Mouse (Mus musculus) forebrain, embryonic 13.5 days (tissue): ENCODE data around the gene Rxfp3. TPM values are rescaled to one million over a fixed set of nuclear protein-coding genes. Genes with fewer than 3 reads are reported as not detected.
"Not testable (repeated sequence)": the region's sequence is repeated elsewhere in the genome, so short reads cannot be mapped to it uniquely, and the experiment has no call there.

ENCODE experiments used
- ATAC-seq: fragments of 200-750 bp; cut with Nextera tagmentation; 2 replicates; pipeline ENCODE4 v1.8.0; 2017
- H3K27ac ChIP-seq: fragments of 300-500 bp; sonication (generic); 2 replicates; pipeline ENCODE4 v1.5.1; 2015; ENCODE audit warnings: inconsistent platforms, mild to moderate bottlenecking, moderate library complexity
- H3K27me3 ChIP-seq: fragments of 300-500 bp; sonication (generic); 2 replicates; pipeline ENCODE4 v1.6.1; 2015; ENCODE audit warnings: mild to moderate bottlenecking, inconsistent platforms
- H3K36me3 ChIP-seq: fragments of 300-500 bp; sonication (generic); 2 replicates; pipeline ENCODE4 v1.6.1; 2015; ENCODE audit warnings: mild to moderate bottlenecking, inconsistent platforms; ENCODE audit not compliant: poor library complexity, severe bottlenecking
- H3K4me1 ChIP-seq: fragments of 300-500 bp; sonication (generic); 2 replicates; pipeline ENCODE4 v1.6.1; 2015; ENCODE audit warnings: inconsistent platforms
- H3K4me2 ChIP-seq: fragments of 300-500 bp; sonication (generic); 2 replicates; pipeline ENCODE4 v1.6.1; 2015; ENCODE audit warnings: inconsistent platforms, mild to moderate bottlenecking, moderate library complexity
- H3K4me3 ChIP-seq: fragments of 300-500 bp; sonication (generic); 2 replicates; pipeline ENCODE4 v1.5.1; 2015; ENCODE audit warnings: mild to moderate bottlenecking, inconsistent platforms
- H3K9ac ChIP-seq: fragments of 300-500 bp; sonication (generic); 2 replicates; pipeline ENCODE4 v1.6.1; 2015; ENCODE audit warnings: mild to moderate bottlenecking, inconsistent platforms
- H3K9me3 ChIP-seq: fragments of 300-500 bp; sonication (generic); replicated peaks from 2 replicates; pipeline ENCODE4 v1.6.1; 2016; ENCODE audit warnings: inconsistent platforms
- WGBS: fragments of 180-500 bp; shearing (Covaris S2); methylation state at CpG from one replicate; pipeline ENCODE4 v1.1.7; 2015; 5-methylcytosine and 5-hydroxymethylcytosine counted together
- polyA plus RNA-seq: library from polyadenylated mRNA; unstranded; fragments of >200 nt; fragmentation: Nextera tagmentation; extraction: Ambion mirVana; gene quantifications from 2 replicates; pipeline ENCODE4 v1.2.1, GENCODE M21; 2015

Rxfp3 gene
- polyA plus RNA-seq, 1 experiment from 2014 or later = 0.96 TPM

GRCm38 (mm10) chr15:11026801-11027561 is 10.8 kb downstream of the Rxfp3 start:
- WGBS = 79% methylated on average over 4 of the region's 4 CpGs
- no peaks in the 10 kb centered on the region for H3K27me3 ChIP-seq
- ATAC-seq = no peak
- H3K4me3 ChIP-seq = no peak overlapping the region
- no peaks in the 10 kb centered on the region for H3K9me3 ChIP-seq
- no peak overlapping the region for H3K27ac ChIP-seq
- no peak overlapping the region for H3K4me2 ChIP-seq
- no peaks in the 10 kb centered on the region for H3K4me1 ChIP-seq
- no peaks in the 10 kb centered on the region for H3K36me3 ChIP-seq
- H3K9ac ChIP-seq = no peak overlapping the region

GRCm38 (mm10) chr15:11014931-11015330 is 22.9 kb downstream of the Rxfp3 start:
- ATAC-seq = no peak
- no peak overlapping the region for H3K4me2 ChIP-seq
- WGBS = 43% methylated on average over 2 of the region's 2 CpGs
- H3K27me3 ChIP-seq = no peaks in the 10 kb centered on the region
- no peaks in the 10 kb centered on the region for H3K4me1 ChIP-seq
- H3K9ac ChIP-seq = no peak overlapping the region
- H3K36me3 ChIP-seq = no peaks in the 10 kb centered on the region
- no peak overlapping the region for H3K27ac ChIP-seq
- no peaks in the 10 kb centered on the region for H3K9me3 ChIP-seq
- no peak overlapping the region for H3K4me3 ChIP-seq

- no peak overlapping the region for H3K27ac ChIP-seq
- 94% methylated on average over 11 of the region's 11 CpGs for WGBS
- no peaks in the 10 kb centered on the region for H3K36me3 ChIP-seq
- no peaks in the 10 kb centered on the region for H3K4me1 ChIP-seq
- no peak overlapping the region for H3K4me2 ChIP-seq
- H3K9ac ChIP-seq = no peak overlapping the region
- no peak for ATAC-seq
- H3K27me3 ChIP-seq = no peaks in the 10 kb centered on the region
- no peaks in the 10 kb centered on the region for H3K9me3 ChIP-seq
- no peak overlapping the region for H3K4me3 ChIP-seq
Observed at GRCm38 (mm10) chr15:11010976-11011548, 26.7 kb downstream of the Rxfp3 start.

DNA sequence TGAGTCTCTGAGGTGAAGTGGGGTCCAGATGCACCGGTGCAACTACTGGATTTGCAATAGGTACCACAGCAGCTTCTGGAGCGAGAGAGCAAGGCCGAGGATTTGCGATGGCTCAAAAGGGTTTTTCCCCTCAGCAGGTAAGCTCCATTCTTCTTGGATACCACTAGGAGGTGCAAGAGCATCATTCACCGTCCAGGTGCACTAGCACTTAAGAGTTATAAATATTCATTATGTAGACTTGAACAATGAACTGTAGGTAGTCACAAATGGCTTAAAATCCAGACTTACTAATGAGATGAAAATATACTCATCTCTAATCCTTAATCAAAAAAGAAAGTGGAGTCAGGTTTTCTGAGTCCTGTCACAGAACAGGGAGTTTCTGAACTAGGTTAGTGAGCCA is 29.0 kb downstream of the Rxfp3 start:
- WGBS = 22% methylated on average over 5 of the region's 5 CpGs
- Histone ChIP-seq H3K4me3 (no peak overlapping the region), H3K9ac (no peak overlapping the region), H3K4me2 (no peak overlapping the region), H3K4me1 (no peaks in the 10 kb centered on the region), H3K27ac (no peak overlapping the region), H3K36me3 (no peaks in the 10 kb centered on the region), H3K9me3 (no peaks in the 10 kb centered on the region), H3K27me3 (no peaks in the 10 kb centered on the region)
- ATAC-seq = peak; percentile 45; the same call in 1 of the 2 replicates

DNA sequence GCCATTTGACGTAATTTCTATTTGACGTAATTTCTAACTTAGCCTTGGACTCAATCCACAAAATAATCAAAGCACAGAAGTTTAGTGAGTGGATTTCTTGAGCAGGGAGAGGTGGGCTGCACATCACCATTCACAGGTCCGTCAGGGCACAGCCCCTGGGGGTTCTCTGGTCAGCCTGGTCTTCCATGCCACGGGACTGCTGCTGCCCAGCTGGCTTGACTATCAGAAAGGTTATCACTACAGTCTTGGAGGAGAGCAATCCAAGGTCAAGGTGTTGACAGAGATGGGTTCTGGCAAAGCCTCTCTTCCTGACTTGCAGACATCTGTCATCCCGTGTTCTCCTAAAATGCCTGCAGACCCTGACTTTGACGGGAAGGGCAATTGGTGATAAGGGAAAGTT is 33.1 kb downstream of the Rxfp3 start:
- H3K9ac ChIP-seq = no peak overlapping the region
- no peaks in the 10 kb centered on the region for H3K27me3 ChIP-seq
- H3K4me3 ChIP-seq = no peak overlapping the region
- whole genome bisulfite sequencing = 87% methylated on average over 6 of the region's 6 CpGs
- H3K4me2 ChIP-seq = no peak overlapping the region
- ATAC-seq = no peak
- no peaks in the 10 kb centered on the region for H3K4me1 ChIP-seq
- no peaks in the 10 kb centered on the region for H3K36me3 ChIP-seq
- no peak overlapping the region for H3K27ac ChIP-seq
- H3K9me3 ChIP-seq = no peaks in the 10 kb centered on the region

GRCm38 (mm10) chr15:11003791-11004190 is 34.0 kb downstream of the Rxfp3 start:
- Histone ChIP-seq H3K36me3 (no peaks in the 10 kb centered on the region), H3K4me3 (no peak overlapping the region), H3K27ac (no peak overlapping the region), H3K4me2 (no peak overlapping the region), H3K9ac (no peak overlapping the region), H3K27me3 (no peaks in the 10 kb centered on the region), H3K9me3 (no peaks in the 10 kb centered on the region), H3K4me1 (no peaks in the 10 kb centered on the region)
- 87% methylated on average over 4 of the region's 4 CpGs for WGBS
- no peak for ATAC-seq

DNA sequence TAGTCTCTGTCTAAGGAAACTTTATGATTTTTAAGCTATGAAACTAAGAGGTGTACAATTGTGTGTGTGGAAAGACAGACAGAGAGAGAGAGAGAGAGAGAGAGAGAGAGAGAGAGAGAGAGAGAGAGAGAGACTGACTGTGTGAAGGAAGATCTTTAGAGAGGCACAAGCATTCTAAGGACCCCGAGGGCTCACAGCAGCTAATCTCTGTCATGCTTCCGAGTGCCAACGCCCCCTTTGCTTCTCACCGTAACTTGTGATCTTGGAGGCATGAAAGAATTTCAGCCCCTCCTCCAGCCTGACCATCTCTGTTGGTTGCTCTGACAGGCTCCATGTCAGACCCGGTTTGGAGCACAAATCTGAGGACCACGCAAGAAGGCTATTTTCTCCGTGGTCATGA is 37.4 kb downstream of the Rxfp3 start, which contains the start of gene Slc45a2:
TSS of gene Slc45a2 (plus strand) at position 301 of the 400 bp plus-strand sequence.
- H3K36me3 ChIP-seq = no peaks in the 10 kb centered on the region
- ATAC-seq = no peak
- no peaks in the 10 kb centered on the region for H3K9me3 ChIP-seq
- H3K9ac ChIP-seq = no peak within 1 kb of the TSS
- 59% methylated on average over 7 of the region's 7 CpGs for WGBS
- no peaks in the 10 kb centered on the region for H3K4me1 ChIP-seq
- no peak within 1 kb of the TSS for H3K4me2 ChIP-seq
- no peak within 1 kb of the TSS for H3K4me3 ChIP-seq
- H3K27me3 ChIP-seq = no peaks in the 10 kb centered on the region
- H3K27ac ChIP-seq = no peak within 1 kb of the TSS

GRCm38 (mm10) chr15:10999832-11000231 is 38.0 kb downstream of the Rxfp3 start:
- Histone ChIP-seq H3K27ac (no peak overlapping the region), H3K9me3 (no peaks in the 10 kb centered on the region), H3K9ac (no peak overlapping the region), H3K4me2 (no peak overlapping the region), H3K4me3 (no peak overlapping the region), H3K36me3 (no peaks in the 10 kb centered on the region), H3K27me3 (no peaks in the 10 kb centered on the region), H3K4me1 (no peaks in the 10 kb centered on the region)
- 54% methylated on average over 5 of the region's 5 CpGs for WGBS
- ATAC-seq = peak; percentile 53; the same call in 1 of the 2 replicates

- Histone ChIP-seq H3K9me3 (no peaks in the 10 kb centered on the region), H3K9ac (no peak overlapping the region), H3K27ac (no peak overlapping the region), H3K4me3 (no peak overlapping the region), H3K4me1 (no peaks in the 10 kb centered on the region), H3K27me3 (no peaks in the 10 kb centered on the region), H3K4me2 (no peak overlapping the region), H3K36me3 (no peaks in the 10 kb centered on the region)
- WGBS = 95% methylated on average over 1 of the region's 1 CpGs
- ATAC-seq = no peak
Observed at GRCm38 (mm10) chr15:10991566-10991965, 46.2 kb downstream of the Rxfp3 start.

- Histone ChIP-seq H3K36me3 (no peaks in the 10 kb centered on the region), H3K4me3 (no peak overlapping the region), H3K27me3 (no peaks in the 10 kb centered on the region), H3K4me1 (no peaks in the 10 kb centered on the region), H3K27ac (no peak overlapping the region), H3K4me2 (no peak overlapping the region), H3K9ac (no peak overlapping the region), H3K9me3 (no peaks in the 10 kb centered on the region)
- 54% methylated on average over 2 of the region's 2 CpGs for WGBS
- no peak for ATAC-seq
Observed at GRCm38 (mm10) chr15:10990411-10990810, 47.4 kb downstream of the Rxfp3 start.

- not testable (repeated sequence) for H3K9ac ChIP-seq, H3K4me3 ChIP-seq, H3K4me2 ChIP-seq, H3K27ac ChIP-seq, H3K9me3 ChIP-seq, H3K4me1 ChIP-seq, H3K36me3 ChIP-seq, H3K27me3 ChIP-seq, ATAC-seq
- 75% methylated on average over 2 of the region's 2 CpGs for WGBS
Observed at GRCm38 (mm10) chr15:10986477-10986876, 51.3 kb downstream of the Rxfp3 start.

- Histone ChIP-seq H3K9ac (no peak overlapping the region), H3K4me1 (peaks cover 5% of the 10 kb centered on the region; the same call in 1 of the 2 replicates), H3K27ac (no peak overlapping the region), H3K36me3 (no peaks in the 10 kb centered on the region), H3K4me2 (no peak overlapping the region), H3K27me3 (no peaks in the 10 kb centered on the region), H3K4me3 (no peak overlapping the region), H3K9me3 (no peaks in the 10 kb centered on the region)
- 83% methylated on average over 6 of the region's 6 CpGs for WGBS
- no peak for ATAC-seq
Observed at GRCm38 (mm10) chr15:10985756-10986155, 52.0 kb downstream of the Rxfp3 start.
